Mouse (Mus musculus): ENCODE data around the gene Bcl2l15. TPM values are rescaled to one million over a fixed set of nuclear protein-coding genes. Genes with fewer than 3 reads are reported as not detected.
"Not testable (repeated sequence)": the region's sequence is repeated elsewhere in the genome, so short reads cannot be mapped to it uniquely, and the experiment has no call there.

Gene Bcl2l15
- 0.70 and 1.3 TPM in 2 replicates for polyA plus RNA-seq (2015; fragmentation: Nextera tagmentation; extraction: Ambion mirVana)

DNA sequence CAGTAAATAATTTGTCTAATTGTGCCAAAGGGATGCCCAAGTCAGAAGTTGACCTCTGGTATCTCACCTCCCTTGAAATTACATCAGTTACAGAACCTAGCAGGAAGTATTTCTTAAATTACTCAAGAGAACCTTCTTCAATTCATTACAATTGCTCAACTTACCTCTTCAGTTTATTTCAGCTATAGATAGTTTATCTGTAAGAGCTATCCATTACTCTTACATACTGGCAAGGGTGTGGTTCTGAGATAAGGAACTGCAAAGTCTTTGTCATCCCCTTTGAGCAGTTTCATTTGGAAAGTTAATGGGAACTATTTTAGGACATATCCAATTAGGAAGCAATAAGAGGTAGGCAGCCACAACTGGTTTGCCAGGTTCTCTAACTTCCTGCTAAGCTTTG is at the start of gene Bcl2l15:
TSS of gene Bcl2l15 (plus strand) at position 176 of the 400 bp plus-strand sequence.
- Histone ChIP-seq H3K4me2 (ENCODE audit: low read depth, low read length) (no peak within 1 kb of the TSS), H3K27ac (ENCODE audit: low read length) (no peak within 1 kb of the TSS)
- no peak for ATAC-seq (ENCODE audit: insufficient read depth, low FRiP score)

GRCm38 (mm10) chr3:103782844-103783609 is 49.4 kb upstream of the Bcl2l15 start:
- H3K36me3 ChIP-seq (ENCODE audit: control insufficient read depth, insufficient read depth, low read length), result peaks cover 1% of the 10 kb centered on the region; the same call in 1 of the 2 replicates
- WGBS, result 61% methylated on average over 4 of the region's 4 CpGs
- no peak overlapping the region for H3K4me3 ChIP-seq (replicated peaks; ENCODE audit: low read length)
- H3K4me1 ChIP-seq (ENCODE audit: control insufficient read depth, insufficient read depth, low read length), result peaks cover 17% of the 10 kb centered on the region; the same call in 1 of the 2 replicates
- peak overlapping the region; percentile 67 for H3K27ac ChIP-seq (ENCODE audit: low read length)
- no peaks in the 10 kb centered on the region for H3K27me3 ChIP-seq (ENCODE audit: control insufficient read depth, insufficient read depth, low read length)
- H3K9me3 ChIP-seq (replicated peaks; ENCODE audit: control insufficient read depth, low read length), result no peaks in the 10 kb centered on the region
- H3K4me2 ChIP-seq (ENCODE audit: low read depth, low read length), result no peak overlapping the region
- H3K9ac ChIP-seq (ENCODE audit: low read length), result no peak overlapping the region
- no peak for ATAC-seq (ENCODE audit: insufficient read depth, low FRiP score)

More for the DNA sequence above, at the start of gene Bcl2l15:
- no peaks in the 10 kb centered on the region for H3K9me3 ChIP-seq (replicated peaks; ENCODE audit: control insufficient read depth, low read length)
- no peak within 1 kb of the TSS for H3K9ac ChIP-seq (ENCODE audit: low read length)
- no peaks in the 10 kb centered on the region for H3K4me1 ChIP-seq (ENCODE audit: control insufficient read depth, insufficient read depth, low read length)
- no peak within 1 kb of the TSS for H3K4me3 ChIP-seq (replicated peaks; ENCODE audit: low read length)
- no peaks in the 10 kb centered on the region for H3K36me3 ChIP-seq (ENCODE audit: control insufficient read depth, insufficient read depth, low read length)
- H3K27me3 ChIP-seq (ENCODE audit: control insufficient read depth, insufficient read depth, low read length), result no peaks in the 10 kb centered on the region

GRCm38 (mm10) chr3:103787225-103787624 is 45.2 kb upstream of the Bcl2l15 start:
- Histone ChIP-seq H3K27ac (ENCODE audit: low read length) (peak overlapping the region; percentile 56; the same call in 1 of the 2 replicates), H3K36me3 (ENCODE audit: control insufficient read depth, insufficient read depth, low read length) (no peaks in the 10 kb centered on the region), H3K27me3 (ENCODE audit: control insufficient read depth, insufficient read depth, low read length) (no peaks in the 10 kb centered on the region), H3K9ac (ENCODE audit: low read length) (no peak overlapping the region), H3K4me1 (ENCODE audit: control insufficient read depth, insufficient read depth, low read length) (peaks cover 26% of the 10 kb centered on the region), H3K4me2 (ENCODE audit: low read depth, low read length) (no peak overlapping the region), H3K9me3 (replicated peaks; ENCODE audit: control insufficient read depth, low read length) (no peaks in the 10 kb centered on the region), H3K4me3 (replicated peaks; ENCODE audit: low read length) (no peak overlapping the region)
- WGBS, result 67% methylated on average over 7 of the region's 7 CpGs
- ATAC-seq (ENCODE audit: insufficient read depth, low FRiP score), result no peak

- H3K27ac ChIP-seq (ENCODE audit: low read length), result no peak overlapping the region
- peak overlapping the region; percentile 95 for H3K4me3 ChIP-seq (replicated peaks; ENCODE audit: low read length)
- no peak overlapping the region for H3K9ac ChIP-seq (ENCODE audit: low read length)
- H3K4me1 ChIP-seq (ENCODE audit: control insufficient read depth, insufficient read depth, low read length), result peaks cover 15% of the 10 kb centered on the region
- ATAC-seq (ENCODE audit: insufficient read depth, low FRiP score), result no peak
- WGBS, result 76% methylated on average over 7 of the region's 7 CpGs
- H3K4me2 ChIP-seq (ENCODE audit: low read depth, low read length), result peak overlapping the region; percentile 89
- H3K9me3 ChIP-seq (replicated peaks; ENCODE audit: control insufficient read depth, low read length), result no peaks in the 10 kb centered on the region
- H3K27me3 ChIP-seq (ENCODE audit: control insufficient read depth, insufficient read depth, low read length), result no peaks in the 10 kb centered on the region
- no peaks in the 10 kb centered on the region for H3K36me3 ChIP-seq (ENCODE audit: control insufficient read depth, insufficient read depth, low read length)
Measured at GRCm38 (mm10) chr3:103789096-103789495, 43.3 kb upstream of the Bcl2l15 start.

GRCm38 (mm10) chr3:103789891-103790345 is 42.5 kb upstream of the Bcl2l15 start:
- Histone ChIP-seq H3K4me1 (ENCODE audit: control insufficient read depth, insufficient read depth, low read length) (peaks cover 14% of the 10 kb centered on the region), H3K4me3 (replicated peaks; ENCODE audit: low read length) (peak overlapping the region; percentile 95), H3K4me2 (ENCODE audit: low read depth, low read length) (peak overlapping the region; percentile 89), H3K27me3 (ENCODE audit: control insufficient read depth, insufficient read depth, low read length) (no peaks in the 10 kb centered on the region), H3K9me3 (replicated peaks; ENCODE audit: control insufficient read depth, low read length) (no peaks in the 10 kb centered on the region), H3K36me3 (ENCODE audit: control insufficient read depth, insufficient read depth, low read length) (no peaks in the 10 kb centered on the region), H3K9ac (ENCODE audit: low read length) (peak overlapping the region; percentile 85), H3K27ac (ENCODE audit: low read length) (peak overlapping the region; percentile 75)
- 2% methylated on average over 14 of the region's 14 CpGs for WGBS
- no peak for ATAC-seq (ENCODE audit: insufficient read depth, low FRiP score)

DNA sequence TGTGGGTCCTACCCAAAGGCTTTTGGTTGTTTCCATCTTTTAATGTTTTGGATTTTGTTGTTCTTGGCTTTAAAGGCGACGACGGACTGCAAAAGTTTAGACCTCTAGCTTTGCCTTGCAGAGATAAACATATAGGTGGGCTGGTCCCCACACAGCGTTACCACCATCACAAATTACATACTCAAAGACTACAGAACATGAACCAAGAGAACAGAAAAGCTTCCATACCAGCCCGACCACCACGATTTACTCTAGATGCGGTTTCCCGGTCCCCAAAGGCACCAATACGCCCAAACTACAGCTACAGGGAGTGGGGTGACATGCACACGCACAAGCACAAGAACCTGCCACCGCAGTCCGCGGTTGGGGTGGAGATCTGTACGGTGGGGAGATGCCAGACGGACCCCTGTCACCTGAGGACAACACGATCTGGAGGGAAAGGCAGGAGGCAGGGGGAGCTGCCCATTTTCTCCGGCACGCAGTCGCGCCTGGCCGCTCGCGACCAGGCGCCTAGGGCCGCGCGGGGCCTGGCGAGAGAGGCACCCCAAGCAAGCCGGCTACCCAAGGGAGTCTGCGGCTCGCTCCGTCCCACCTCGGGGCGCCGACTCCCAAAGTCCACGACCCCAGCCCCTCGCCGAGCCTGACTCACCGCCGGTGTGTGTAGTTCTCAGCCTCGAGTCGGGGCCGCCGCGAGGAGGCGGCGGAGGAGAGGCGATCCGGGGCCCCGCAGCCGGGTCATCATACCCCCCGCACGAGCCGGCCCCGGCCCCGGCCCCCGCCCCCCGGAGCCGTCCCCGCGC is 41.9 kb upstream of the Bcl2l15 start:
- Histone ChIP-seq H3K9me3 (replicated peaks; ENCODE audit: control insufficient read depth, low read length) (no peaks in the 10 kb centered on the region), H3K36me3 (ENCODE audit: control insufficient read depth, insufficient read depth, low read length) (no peaks in the 10 kb centered on the region), H3K27ac (ENCODE audit: low read length) (peak overlapping the region; percentile 75), H3K4me1 (ENCODE audit: control insufficient read depth, insufficient read depth, low read length) (peaks cover 14% of the 10 kb centered on the region), H3K9ac (ENCODE audit: low read length) (peak overlapping the region; percentile 85), H3K27me3 (ENCODE audit: control insufficient read depth, insufficient read depth, low read length) (no peaks in the 10 kb centered on the region), H3K4me3 (replicated peaks; ENCODE audit: low read length) (peak overlapping the region; percentile 95), H3K4me2 (ENCODE audit: low read depth, low read length) (peak overlapping the region; percentile 89)
- under 1% methylated on average over 51 of the region's 61 CpGs for WGBS
- peak; percentile 81 for ATAC-seq (ENCODE audit: insufficient read depth, low FRiP score)

DNA sequence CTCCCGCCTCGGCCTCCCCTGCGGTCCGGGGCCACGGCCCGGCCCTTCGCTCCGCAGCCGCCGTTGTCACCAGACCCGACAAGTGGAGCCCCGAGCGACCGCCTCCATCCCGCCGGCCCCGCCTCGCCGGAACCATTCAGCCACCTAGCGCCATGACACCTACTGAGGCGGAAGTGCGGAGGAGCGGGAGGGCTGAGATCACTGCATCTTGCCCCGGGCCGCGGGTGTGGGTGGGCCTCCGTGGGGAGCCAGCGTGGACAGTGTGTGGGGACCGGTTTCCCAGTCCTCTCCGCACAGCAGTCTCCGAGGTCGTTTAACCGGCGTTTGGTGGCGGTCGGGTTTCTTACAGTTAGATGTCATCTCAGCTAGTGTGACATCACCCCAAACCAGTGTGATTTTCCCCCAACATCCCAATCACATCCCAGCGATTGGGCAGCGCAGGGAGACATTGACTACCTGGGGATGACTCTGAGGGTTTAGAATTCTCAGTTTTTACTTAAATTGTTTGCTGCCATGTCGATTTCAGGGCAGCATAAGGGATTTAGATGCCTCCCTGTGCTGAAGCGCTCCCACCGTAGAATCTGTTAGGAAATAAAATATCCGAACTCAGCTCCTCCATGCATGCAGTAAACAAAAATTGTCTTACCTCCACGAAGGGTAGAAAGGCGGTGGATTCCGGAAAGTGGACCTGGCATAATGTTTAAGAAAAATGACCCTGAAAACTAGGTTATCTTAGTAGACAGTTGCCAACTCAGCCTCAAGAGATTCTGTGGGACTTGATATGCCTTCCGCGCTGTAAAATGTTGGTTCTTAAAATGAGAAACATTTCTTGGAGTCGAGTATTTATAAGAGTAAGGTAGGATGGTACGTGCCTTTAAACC is 40.9 kb upstream of the Bcl2l15 start, which contains the start of gene Hipk1:
TSS of gene Hipk1 (minus strand) at position 334 of the 881 bp plus-strand sequence.
- H3K4me1 ChIP-seq (ENCODE audit: control insufficient read depth, insufficient read depth, low read length), result peaks cover 14% of the 10 kb centered on the region
- H3K27me3 ChIP-seq (ENCODE audit: control insufficient read depth, insufficient read depth, low read length), result no peaks in the 10 kb centered on the region
- H3K27ac ChIP-seq (ENCODE audit: low read length), result peak within 1 kb of the TSS; percentile 75
- H3K4me2 ChIP-seq (ENCODE audit: low read depth, low read length), result peak within 1 kb of the TSS; percentile 89
- H3K9ac ChIP-seq (ENCODE audit: low read length), result peak within 1 kb of the TSS; percentile 85
- no peaks in the 10 kb centered on the region for H3K9me3 ChIP-seq (replicated peaks; ENCODE audit: control insufficient read depth, low read length)
- no peaks in the 10 kb centered on the region for H3K36me3 ChIP-seq (ENCODE audit: control insufficient read depth, insufficient read depth, low read length)
- peak within 1 kb of the TSS; percentile 95 for H3K4me3 ChIP-seq (replicated peaks; ENCODE audit: low read length)
- 8% methylated on average over 49 of the region's 49 CpGs for WGBS
- peak; percentile 96 for ATAC-seq (ENCODE audit: insufficient read depth, low FRiP score)

DNA sequence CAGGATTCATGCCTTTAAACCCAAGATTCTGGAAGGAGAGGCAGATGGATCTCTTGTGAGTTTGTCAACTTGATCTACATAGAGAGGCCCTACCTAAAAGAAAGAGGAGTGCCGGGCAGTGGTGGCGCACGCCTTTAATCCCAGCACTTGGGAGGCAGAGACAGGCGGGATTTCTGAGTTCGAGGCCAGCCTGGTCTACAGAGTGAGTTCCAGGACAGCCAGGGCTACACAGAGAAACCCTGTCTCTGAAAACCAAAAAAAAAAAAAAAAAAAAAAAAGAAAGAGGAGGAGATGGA is 40.3 kb upstream of the Bcl2l15 start:
- Histone ChIP-seq H3K4me2 (ENCODE audit: low read depth, low read length) (peak overlapping the region; percentile 65; the same call in 1 of the 2 replicates), H3K4me1 (ENCODE audit: control insufficient read depth, insufficient read depth, low read length) (peaks cover 13% of the 10 kb centered on the region)
- not testable (repeated sequence) for H3K9ac ChIP-seq (ENCODE audit: low read length); H3K36me3 ChIP-seq (ENCODE audit: control insufficient read depth, insufficient read depth, low read length); H3K27ac ChIP-seq (ENCODE audit: low read length); H3K9me3 ChIP-seq (replicated peaks; ENCODE audit: control insufficient read depth, low read length); ATAC-seq (ENCODE audit: insufficient read depth, low FRiP score); H3K27me3 ChIP-seq (ENCODE audit: control insufficient read depth, insufficient read depth, low read length); H3K4me3 ChIP-seq (replicated peaks; ENCODE audit: low read length)
- 86% methylated on average over 5 of the region's 5 CpGs for WGBS
